Mouse (Mus musculus) adrenal gland, postnatal 14 days (tissue): ENCODE data around the gene Tmprss4. TPM values are rescaled to one million over a fixed set of nuclear protein-coding genes. Genes with fewer than 3 reads are reported as not detected.

Experiments used
- DNase-seq: peaks from one replicate; pipeline ENCODE4 v3.0.0; 2021; ENCODE audit warnings: mixed read lengths
- long read RNA-seq, 2 experiments: library from polyadenylated mRNA; stranded (forward); transcript quantifications; one replicate each; pipeline ENCODE4 v2.0.0; 2021
- total RNA-seq: library from RNA; stranded (reverse); gene quantifications from 2 replicates; pipeline ENCODE4 v1.2.3, GENCODE M21; 2021

Tmprss4 gene
- total RNA-seq, result not detected in 2 replicates
- long read RNA-seq, experiment 1, result 0 reads
- long read RNA-seq, experiment 2, result 0 reads

DNA sequence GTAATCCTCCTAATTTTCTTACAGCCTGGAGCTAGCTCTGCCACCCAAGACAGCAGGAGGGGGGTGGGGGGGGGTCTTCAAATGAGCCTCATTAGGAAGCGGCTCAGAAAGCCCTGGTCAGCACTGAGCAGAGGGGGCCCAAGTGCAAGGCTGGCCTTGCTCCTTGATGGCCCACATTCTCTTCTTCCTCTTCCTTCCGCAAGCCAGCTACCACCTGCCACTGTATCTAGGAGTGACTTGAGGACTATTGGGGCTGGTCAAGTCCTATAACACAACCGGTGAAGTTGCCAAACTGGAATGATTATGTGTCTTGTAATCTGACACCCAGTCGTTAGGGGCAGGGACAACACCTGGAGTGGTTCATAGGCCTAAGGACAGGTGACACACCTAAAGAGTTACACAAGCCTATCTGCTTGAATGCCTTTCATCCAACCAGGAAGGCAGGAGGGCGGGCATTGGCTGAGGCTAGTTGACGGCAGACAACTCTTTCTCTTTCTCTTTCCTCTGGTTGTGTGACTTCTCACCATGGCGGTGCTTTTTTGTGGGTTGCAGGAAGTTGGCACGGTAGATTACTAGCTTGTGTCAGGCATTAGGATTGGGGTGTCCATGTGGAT, at the start of gene Tmprss4:
Tmprss4 (minus strand) TSS at position 296 of the 614 bp plus-strand sequence.
- no peak for DNase-seq

DNA sequence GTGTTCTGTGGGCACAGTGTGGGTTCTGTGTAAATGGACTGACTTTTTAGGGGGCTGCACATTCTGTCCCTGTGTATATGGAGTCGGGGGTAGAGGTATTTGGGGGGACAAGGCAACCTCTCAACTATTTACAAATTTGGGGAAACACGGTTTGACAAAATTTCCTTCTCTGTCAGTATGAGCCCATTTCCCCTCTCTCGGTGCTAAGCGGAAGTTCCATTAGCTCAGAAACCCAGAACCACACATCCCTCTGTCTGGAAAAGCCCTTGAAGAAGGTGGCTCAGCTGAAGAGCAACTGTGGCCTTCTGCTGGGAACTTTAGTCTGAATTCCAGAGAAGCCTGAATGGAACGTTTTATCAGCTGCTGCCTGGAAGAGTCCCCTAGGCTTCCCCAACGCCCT, 48.5 kb upstream of the Tmprss4 start:
- no peak for DNase-seq

DNA sequence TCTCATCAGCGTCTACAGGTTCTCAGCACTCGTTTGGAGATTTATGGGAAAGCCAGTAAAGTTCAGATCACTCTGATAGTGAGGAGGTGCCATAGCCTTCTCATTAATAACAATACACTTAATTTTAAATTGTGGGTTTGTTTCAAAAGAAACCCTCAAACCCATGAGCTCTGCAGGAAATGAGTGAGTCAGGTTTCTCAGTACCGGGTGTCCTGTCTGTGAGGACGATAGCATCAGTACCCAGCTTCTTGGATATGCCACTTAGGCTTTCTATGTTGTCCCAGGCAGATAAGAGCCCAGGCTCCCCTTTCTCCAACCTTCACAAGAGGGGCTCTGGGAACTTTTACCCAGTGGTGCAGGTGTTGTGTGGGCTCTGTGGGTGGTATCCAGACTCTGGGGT, 48.1 kb upstream of the Tmprss4 start:
- no peak for DNase-seq

DNA sequence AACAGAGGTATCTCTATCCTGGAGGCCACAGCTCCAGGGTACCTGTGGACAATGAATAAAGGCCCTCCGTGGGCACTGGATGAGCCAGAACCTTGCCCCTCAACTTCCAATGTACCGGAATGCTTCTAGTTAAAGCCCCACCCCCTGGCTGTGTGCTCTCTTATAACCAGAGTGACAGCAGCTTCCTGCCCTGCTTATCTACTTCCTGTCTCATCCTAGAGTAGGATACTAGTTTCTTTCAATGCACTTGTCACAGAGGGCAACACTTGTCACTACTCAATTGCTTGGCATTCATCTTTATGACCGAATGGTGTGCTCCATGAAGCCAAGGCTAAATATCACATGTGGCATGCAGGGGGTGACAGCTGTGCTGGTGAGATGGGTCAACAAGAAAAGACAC, 47.4 kb upstream of the Tmprss4 start:
- no peak for DNase-seq

DNA sequence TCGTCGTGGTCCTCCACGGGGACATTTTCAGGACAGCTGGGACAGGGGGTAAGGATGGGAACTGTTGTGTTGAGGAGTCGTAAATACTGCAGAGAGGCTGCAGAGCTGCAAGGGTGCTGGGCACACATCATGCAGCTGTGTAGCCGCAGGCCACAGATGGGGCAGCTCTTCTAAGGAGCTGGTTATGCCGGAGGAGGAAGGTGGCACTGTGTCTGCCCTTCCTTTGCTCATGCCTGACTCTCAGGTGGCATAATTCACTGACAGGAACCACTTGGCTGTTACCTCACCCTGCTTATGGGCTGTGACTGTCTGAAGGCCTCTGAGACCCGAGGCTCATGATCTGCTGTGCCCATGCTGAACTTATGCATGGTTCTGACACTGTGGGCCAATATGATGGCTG, 46.4 kb upstream of the Tmprss4 start:
- DNase-seq, result no peak

DNA sequence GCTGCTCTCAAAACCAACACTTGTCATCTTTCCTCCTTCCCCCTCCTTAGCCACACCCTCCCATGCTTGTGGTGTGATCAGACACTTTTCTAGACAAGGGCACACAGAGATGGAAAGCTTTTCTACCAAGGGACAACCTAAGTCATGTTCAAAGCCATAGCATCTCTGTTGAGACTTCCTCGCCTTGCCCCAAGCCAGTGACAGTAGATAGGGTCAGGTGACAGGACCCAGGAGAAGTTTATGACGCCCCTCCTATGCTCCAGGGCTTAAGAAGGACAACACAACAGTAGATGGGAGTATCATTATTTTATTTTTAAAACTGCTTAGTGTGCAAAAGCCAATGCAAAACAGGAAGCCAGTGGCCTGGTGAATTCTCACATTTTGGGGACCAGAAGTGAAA, 43.6 kb upstream of the Tmprss4 start:
- DNase-seq, result no peak

DNA sequence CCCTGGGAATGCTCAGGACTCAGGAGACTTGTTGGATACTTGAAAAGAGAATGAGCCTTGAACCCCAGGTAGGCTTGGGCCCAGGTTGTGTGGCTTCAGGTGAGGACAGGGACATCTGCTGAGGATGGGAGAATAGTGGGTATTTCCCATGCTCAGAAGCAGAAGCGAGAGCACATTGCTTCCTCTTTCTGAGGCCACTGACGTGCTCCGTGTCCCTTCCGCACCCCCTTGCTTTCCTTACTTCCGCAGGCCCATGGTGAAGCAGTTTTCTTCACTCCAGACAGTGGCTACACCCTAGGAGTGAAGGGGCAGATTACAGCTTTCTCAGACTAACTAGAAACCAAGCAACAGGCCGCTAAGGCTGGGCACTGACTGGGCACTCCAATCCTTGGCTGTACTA, 42.2 kb upstream of the Tmprss4 start:
- DNase-seq, result no peak

DNA sequence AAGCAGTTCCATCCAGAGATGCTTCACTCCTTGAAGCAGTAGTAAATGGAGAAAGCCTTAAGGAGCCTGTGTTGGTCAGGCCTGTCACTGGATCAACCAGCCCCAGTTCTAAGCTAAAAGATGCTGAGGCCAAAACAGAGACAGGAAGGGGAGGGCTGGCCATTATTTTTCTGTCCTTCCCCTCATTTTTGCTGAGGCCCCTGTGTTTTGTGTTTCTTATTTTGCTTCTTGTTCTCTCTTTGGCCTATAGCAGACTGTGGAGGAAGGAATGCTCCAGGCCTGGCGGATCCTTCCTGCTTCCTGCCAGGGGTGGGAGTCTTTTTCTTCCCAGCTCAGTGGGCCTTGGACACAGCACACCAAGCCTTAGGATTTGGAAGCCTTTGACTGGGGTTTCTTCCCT, 41.5 kb upstream of the Tmprss4 start:
- DNase-seq, result no peak

DNA sequence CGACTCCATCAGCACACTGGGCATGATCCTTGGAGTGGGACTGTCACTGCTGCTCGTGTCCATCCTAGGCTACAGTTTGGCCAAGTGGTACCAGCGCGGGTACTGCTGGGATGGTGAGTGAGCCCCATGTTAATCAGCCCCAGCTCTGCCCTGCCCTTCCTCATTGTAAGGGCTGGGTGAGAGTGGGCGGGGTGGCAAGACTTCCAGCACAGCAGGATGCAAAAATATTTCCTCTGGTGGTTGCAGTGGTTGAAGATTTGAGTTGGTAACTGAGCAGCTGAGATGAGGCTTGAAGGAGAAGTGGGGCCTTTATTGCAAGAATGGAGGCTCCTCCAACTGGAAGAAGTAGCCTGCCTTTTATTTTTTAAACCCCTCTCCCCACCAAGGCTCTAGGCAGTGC, 37.5 kb upstream of the Tmprss4 start:
- no peak for DNase-seq

DNA sequence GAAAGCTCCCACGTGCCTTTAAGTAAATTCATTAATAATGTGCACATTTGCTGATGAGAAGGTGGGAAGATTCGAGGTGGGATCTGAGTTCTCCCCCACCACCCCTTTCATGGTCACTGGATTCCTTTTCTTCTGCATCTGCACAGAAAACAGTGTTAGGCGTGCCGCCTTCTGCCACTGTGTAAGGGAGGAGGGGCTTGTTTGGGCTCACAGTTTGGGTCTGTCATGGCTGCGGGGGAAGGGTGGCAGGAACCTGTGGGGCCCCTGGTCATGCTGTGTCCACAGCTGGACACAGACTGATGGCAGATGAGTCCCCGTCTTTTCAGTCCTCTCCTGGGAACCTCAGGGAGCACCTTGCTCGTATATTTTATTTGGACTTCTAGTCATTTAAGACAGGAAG, 32.9 kb upstream of the Tmprss4 start:
- no peak for DNase-seq

DNA sequence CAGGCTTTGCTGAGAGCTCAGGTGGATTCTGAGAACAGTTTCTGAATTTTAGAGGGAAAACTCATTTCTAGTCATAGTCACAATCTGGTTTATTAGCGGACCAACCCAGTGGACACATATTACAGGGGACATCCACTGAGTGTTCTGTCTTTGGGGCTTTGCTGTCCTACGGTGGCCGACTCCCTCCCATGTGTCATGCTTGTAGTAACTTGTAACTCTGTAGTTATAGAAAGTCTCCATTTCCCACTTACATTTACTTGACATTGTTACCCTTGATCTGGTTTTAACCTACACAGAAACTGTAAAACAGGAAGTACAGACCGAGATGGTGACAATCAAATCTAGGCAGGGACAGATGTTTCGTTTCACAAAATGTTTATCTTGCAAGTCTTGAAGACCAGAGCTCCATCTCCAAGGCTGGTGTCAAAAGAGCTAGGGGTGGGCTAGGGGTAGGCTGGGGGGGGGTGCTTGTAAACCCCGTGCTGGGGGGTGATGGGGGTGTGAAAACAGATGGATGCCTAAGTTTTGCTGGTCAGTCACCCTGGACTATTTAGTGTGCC, 31.9 kb upstream of the Tmprss4 start:
- DNase-seq, result no peak

DNA sequence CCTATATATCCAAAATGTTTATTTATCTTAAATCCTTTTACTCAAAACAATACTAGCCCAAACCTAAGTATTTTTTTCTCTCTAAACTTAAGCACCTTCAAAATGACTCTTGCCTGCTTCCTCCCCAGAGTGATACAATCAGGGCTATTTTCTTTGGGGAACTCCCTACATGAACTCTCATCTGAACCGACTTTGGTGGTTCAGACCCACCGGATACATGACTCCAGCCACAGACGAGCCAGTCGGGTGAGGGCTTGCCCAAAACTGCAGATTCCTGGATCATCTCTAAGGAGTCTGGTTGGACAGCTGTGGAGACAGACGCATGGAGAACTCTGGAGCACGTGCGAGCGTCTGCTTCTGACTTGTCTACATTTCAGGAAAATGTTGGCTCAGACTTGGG, 25.5 kb upstream of the Tmprss4 start:
- no peak for DNase-seq

DNA sequence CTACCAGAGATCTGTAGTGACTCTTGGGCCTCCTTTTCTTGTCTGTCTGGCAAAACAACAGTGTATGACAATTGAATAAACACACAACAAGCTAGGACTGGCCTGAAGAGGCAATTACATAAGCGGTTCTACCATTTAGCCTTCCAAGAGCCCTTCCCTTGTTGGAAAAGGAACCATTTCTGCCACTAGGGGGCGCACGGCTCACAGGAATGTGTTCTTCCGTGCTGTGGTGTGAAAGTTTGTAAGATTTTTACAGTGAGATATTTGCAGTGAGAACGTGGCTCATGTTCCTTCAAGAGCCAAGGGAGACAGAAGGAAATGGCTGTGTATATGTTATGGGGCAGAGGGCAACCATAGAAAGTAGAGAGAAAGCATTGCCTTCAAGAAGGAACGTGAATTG, 17.7 kb upstream of the Tmprss4 start:
- peak; percentile 95 for DNase-seq

DNA sequence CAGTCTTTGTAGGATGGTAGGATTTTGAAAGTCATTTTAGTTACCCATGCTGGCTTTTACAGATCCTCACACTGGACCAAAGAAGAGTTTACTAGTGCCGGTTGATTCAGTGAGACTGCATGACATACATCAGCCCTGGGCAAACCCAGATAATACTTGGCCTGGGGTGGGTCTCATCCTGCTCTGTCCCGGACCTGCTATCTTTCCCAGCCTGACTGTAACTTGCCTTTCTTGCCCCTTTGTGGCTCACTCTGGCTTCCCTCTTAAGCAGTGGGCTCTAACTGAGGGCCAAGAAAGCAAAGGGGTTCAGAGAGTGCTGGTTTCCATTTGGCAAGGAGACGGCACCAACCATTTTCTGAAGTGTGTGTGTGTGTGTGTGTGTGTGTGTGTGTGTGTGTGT, 15.8 kb upstream of the Tmprss4 start:
- no peak for DNase-seq

DNA sequence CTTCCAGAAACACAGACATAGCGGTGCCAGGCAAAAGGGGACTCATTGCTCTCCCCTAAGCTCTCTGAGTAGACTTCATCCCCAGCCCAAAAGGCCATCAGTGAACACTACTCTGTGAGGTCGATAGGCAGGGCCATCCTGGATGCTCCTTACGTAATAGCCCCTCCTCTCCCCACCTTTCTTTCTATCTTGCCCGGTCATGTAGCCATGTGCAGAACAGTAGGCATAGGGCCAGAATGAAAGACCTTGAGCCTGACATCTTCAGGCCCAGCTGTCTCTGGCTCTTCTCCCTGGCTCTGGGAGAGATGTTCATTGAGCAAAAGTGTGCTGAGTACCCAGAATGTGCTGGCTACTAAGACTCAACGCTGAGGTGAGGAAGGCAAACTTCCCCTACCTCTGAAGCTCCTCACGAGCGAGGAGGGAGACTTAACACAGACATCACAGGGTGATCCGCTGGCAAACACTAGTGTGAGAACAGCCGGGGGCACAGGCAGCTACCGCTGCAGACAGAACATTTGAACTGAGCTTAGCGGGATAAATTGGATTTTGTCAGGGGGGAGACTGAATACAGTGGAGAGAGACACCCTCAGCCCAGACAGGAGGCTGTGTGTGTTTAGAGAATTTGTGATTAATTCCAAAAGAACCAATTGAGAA, 11.8 kb upstream of the Tmprss4 start:
- DNase-seq, result peak; percentile 33

DNA sequence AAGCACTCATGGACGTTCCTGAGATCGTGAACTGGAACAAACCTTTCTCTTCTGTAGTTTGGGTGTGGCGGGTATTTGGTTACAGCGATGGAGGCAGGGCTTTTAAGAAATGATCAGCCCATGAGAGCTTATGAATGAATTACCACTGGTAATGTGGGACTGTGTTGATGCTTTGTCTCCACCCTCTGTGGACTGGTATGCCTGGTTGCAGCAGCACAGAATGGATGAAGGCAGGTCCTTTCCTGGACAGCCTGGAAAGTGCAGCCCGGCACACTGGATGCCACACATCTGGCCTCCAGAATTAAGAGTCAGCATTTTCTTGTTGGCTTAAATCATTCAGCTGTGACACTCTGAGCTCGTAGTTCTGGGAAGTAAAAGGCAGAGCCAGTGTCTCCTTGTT, 8.1 kb upstream of the Tmprss4 start:
- no peak for DNase-seq

DNA sequence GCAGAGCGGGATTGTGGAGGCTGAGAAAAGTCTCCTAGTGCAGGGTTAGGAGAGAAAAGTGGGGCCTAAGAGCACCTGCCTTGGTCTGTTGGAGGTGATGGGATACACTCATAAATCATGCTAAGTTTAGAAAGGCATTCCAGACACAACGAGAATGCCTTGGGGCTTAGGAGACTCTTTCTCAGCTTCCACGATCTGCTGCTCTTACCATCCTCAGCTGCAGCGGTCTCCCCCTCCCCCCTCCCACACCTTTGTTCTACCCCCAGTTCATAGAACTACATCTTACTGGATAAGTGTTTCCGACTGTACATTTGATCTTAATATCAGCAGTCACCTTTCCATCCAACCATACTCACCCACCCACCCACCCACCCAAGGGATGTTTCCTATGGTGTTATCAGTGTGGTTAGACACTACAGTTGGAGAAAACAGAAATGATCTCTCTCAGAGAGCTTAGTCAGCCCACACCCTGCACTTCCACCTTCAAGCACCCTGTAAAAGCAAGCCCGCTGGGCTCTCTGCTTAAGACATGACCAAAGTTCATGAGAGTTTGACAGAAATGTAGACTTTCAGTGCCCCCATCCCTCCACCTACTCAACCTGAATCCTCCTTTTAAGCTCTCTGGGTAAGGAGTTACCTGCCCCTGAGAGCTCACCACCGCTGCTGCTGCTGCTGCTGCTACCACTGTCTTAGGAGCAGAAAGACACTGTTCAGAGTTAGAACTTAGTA, 3.3 kb upstream of the Tmprss4 start:
- DNase-seq, result no peak

DNA sequence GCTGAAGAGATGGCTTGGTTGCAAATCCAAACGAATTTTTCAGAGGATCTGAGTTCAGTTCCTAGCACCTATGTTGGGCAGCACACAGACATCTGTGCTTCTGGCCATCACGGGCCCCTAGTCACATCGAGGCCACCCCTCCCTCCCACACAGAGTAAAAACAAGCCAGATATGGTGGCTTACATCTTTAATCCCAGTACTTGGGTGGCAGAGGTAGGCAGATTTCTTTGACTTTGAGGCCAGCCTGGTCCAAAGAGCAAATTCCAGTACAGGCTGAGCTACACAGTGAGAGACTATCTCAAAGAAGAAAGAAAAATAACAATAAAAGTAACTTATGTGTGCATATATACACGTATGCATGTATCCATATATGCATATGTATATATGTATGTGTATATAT, 2.2 kb upstream of the Tmprss4 start:
- DNase-seq, result no peak

DNA sequence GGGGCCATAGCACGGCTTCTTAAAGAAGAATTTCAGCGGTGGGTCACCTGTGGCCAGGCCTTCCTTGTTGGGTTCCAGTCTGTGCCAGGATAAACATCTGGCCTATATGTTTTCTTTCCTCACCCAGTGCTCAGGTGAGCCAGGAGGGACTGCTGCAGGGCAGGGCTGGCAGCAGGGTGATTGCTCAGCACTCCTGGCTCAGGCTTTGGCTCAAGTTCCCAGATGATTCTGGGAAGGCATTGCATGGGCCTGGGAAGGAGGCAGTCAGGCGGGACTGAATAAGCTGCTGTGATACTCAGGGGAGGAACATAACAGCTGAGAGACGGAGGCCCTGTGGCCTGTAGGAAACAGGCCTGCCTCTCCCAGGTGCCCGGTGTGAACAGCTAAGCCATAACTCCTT, 1.3 kb upstream of the Tmprss4 start:
- no peak for DNase-seq

DNA sequence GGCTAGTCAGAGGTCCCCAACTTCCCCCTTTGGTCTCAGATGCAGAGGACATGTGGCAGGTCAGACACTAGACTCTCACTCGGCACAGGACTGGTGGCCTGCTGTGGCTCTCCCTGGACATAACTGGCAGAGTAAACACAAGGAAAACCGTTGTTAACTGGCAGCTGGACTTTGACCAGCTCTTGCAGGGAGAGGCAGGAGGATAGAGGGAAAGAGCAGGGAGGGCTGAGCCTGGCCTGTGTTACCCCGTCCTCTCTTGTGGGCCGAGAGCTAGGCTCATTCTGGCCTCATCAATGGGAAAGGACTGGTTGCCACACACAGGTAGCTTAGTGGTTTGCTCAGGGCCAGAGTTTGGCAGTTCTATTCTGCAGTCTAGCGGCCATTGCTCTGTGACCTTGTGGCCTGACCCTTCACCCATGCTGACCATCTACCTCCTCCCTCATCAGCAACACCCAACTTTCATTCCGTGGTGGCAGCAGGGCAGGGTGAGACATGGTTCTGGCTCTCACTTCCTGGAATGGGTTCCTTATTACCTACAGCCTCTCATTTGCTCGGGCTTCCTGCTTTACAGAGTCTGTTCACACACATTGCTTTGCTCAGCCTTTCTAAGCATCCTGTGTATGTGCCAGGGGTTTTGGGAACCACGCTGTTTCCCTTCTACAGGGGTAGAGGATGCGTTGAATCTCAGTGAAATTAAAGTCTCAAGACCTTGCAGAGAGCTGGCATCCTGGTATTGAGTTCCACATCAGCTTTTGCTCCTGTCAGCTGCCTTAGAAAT, 1.7 kb downstream of the Tmprss4 start:
- DNase-seq, result no peak

DNA sequence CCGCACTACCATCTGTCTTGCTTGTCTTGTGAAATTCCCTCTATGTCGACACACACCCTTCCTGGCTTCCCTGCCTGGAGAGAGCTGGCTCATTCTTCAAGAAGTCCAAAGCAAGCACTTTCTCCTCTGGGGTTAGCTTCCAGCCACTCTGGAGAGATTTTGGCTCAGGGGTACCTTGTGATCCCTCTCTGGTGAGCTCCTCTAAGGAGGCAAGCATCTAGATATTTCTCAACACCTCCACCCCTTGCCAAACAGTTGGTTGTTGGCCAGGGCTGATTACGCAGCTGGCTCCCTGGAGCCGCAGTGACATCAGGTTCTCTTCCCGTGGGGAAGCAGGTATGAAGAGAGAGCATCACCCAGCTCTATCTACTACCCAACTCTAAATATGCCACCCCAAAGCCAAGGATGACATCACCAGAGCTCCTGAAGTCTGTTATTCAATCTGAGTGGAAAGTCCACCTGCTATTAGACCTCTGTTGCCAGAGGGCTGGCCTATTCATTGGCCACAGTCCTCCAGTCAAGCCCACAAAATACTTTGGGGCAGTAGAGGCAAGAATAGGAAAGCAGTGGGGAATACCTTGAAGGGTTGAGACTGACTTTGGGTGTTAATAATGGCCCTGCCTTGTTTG, 2.5 kb downstream of the Tmprss4 start:
- DNase-seq, result peak; percentile 68

DNA sequence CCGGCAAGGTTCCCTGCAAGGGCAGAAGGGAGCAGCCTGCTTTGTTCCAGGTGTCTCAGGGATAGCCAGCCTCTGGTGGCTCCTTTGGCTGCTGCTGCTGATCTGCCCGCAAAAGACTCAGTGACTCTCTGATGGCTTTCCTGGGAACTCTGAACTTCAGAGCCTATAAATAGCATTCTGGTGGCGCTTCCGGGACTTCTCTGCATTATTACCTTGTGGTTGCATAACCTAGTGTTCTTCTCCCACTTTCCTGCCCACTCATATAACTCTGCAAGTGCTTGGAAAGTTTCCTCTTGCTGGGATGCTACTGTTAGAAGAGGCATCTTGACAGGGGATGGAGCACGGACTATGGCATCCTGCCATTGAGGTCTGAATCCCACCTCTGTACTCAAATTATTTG, 6.3 kb downstream of the Tmprss4 start:
- no peak for DNase-seq
